Mouse (Mus musculus): ENCODE measurements around the gene Ephb1.

- TF ChIP-seq POLR2A (IDR thresholded peaks at IDR 0.05; ENCODE audit: extremely low read depth, insufficient read depth, low read length) (no peak), CTCF (IDR thresholded peaks at IDR 0.05; ENCODE audit: low read depth, low read length) (no peak)
Observed at GRCm38 (mm10) chr9:102130506-102130905, 224.0 kb downstream of the Ephb1 start.
